22 mouse cellular contexts compared by ENCODE assay signal in the genomic region with DNA sequence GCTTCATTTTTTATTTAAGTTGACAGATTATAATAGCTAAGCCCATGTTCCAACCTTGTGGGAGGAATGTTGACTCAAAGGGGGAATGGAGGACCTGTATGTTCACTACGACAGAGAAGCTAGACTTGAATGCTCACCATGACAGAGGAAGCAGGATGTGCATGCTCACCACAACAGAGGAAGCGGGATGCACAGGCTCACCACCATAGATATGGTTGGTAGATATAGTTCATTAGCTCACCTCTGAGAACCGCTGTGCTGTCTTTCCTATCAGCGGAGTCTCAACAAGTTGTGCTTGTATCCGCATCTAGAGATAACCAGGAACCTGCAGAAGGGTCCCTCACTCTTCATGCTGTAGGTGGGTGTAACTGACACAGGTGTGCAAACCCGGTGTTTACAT.
DNase-seq lines count a peak whose midpoint lies in the region; ATAC-seq lines count a peak whose summit lies in the region.
"Had no signal": no experiment of that assay in that cellular context is flagged by ENCODE, and none has a peak within 500 bp of the region (broad histone marks: within the 10 kb centered on the region; RNA-seq: fewer than 3 reads in every experiment).

No protein-coding gene starts in this region.

- H3K36me3 ChIP-seq in heart, embryonic 16.5 days (ENCODE audit: control insufficient read depth, insufficient read depth), result no peaks in the 10 kb centered on the region
- no peaks in the 10 kb centered on the region for H3K36me3 ChIP-seq in intestine, embryonic 16.5 days (ENCODE audit: control insufficient read depth, insufficient read depth, low read length)
- H3K36me3 ChIP-seq: forebrain, embryonic 15.5 days had no signal

- no peak overlapping the region for H3K4me2 ChIP-seq in heart, embryonic 16.5 days (ENCODE audit: low read depth, low read length)
- no peak overlapping the region for H3K4me2 ChIP-seq in intestine, embryonic 16.5 days (ENCODE audit: low read depth, low read length)
- H3K4me2 ChIP-seq: forebrain, embryonic 15.5 days; heart, embryonic 11.5 days; hindbrain, embryonic 14.5 days had no signal

- 68% methylated on average over 6 of the region's 6 CpGs for WGBS in heart, embryonic 16.5 days
- WGBS in intestine, embryonic 16.5 days, result 87% methylated on average over 6 of the region's 6 CpGs

- no peaks in the 10 kb centered on the region for H3K4me1 ChIP-seq in heart, embryonic 16.5 days (ENCODE audit: control insufficient read depth, insufficient read depth, low read length)
- no peaks in the 10 kb centered on the region for H3K4me1 ChIP-seq in intestine, embryonic 16.5 days (ENCODE audit: control insufficient read depth, insufficient read depth, low read length)
- H3K4me1 ChIP-seq: forebrain, embryonic 15.5 days had no signal

- H3K9ac ChIP-seq in heart, embryonic 16.5 days (ENCODE audit: low read length), result no peak overlapping the region
- no peak overlapping the region for H3K9ac ChIP-seq in intestine, embryonic 16.5 days (ENCODE audit: low read depth, low read length)
- H3K9ac ChIP-seq: forebrain, embryonic 15.5 days; hindbrain, embryonic 14.5 days had no signal

- DNase-seq in heart, adult 18-20 months, result no peak
- peak; percentile 73 for DNase-seq in 416B (ENCODE audit: low read depth)
- no peak for DNase-seq in cerebellum, postnatal 36 days
- DNase-seq: adrenal gland, adult 2 months; adrenal gland, postnatal 14 days; cerebellum, adult 11 months; cerebellum, adult 2 months; cerebellum, adult 9-11 months; cerebellum, postnatal 25 days; gastrocnemius, postnatal 25 days; heart, postnatal 10 days; heart, postnatal 4 days had no signal

- H3K27ac ChIP-seq in heart, embryonic 16.5 days (ENCODE audit: low read length), result no peak overlapping the region
- no peak overlapping the region for H3K27ac ChIP-seq in intestine, embryonic 16.5 days (ENCODE audit: low read length)
- H3K27ac ChIP-seq: forebrain, embryonic 15.5 days; hindbrain, embryonic 14.5 days; hindbrain, postnatal 0 days had no signal

- H3K27me3 ChIP-seq in heart, embryonic 16.5 days (ENCODE audit: control insufficient read depth, insufficient read depth, low read length), result no peaks in the 10 kb centered on the region
- no peaks in the 10 kb centered on the region for H3K27me3 ChIP-seq in intestine, embryonic 16.5 days (replicated peaks; ENCODE audit: control insufficient read depth, insufficient read depth, low read length)
- H3K27me3 ChIP-seq: forebrain, embryonic 15.5 days had no signal

- H3K9me3 ChIP-seq in heart, embryonic 16.5 days (replicated peaks; ENCODE audit: control insufficient read depth, low read length), result no peaks in the 10 kb centered on the region
- no peaks in the 10 kb centered on the region for H3K9me3 ChIP-seq in intestine, embryonic 16.5 days (ENCODE audit: control insufficient read depth, low read length)
- H3K9me3 ChIP-seq: forebrain, embryonic 15.5 days had no signal

- 0 out of 2 replicates have a peak, but pooled peaks have one; percentile 28 for ATAC-seq in heart, embryonic 16.5 days (replicated peaks; ENCODE audit: extremely low read depth, insufficient read depth, low FRiP score)
- 0 out of 2 replicates have a peak, but pooled peaks have one; percentile 25 for ATAC-seq in erythroid progenitor cell, adult 5-6 weeks (replicated peaks; ENCODE audit: low FRiP score, poor library complexity, severe bottlenecking)
- ATAC-seq in megakaryocyte progenitor cell, adult 5-6 weeks (replicated peaks; ENCODE audit: poor library complexity), result 0 out of 2 replicates have a peak, but pooled peaks have one; percentile 14
- no peak for ATAC-seq in intestine, embryonic 16.5 days
- ATAC-seq: CD4-positive, CD25-positive, alpha-beta regulatory T cell, adult 4 months; forebrain, embryonic 15.5 days; hindbrain, postnatal 0 days; inflammation-experienced regulatory T-cells, adult 6 months had no signal

- no peak overlapping the region for H3K4me3 ChIP-seq in heart, embryonic 16.5 days (ENCODE audit: low read length)
- no peak overlapping the region for H3K4me3 ChIP-seq in intestine, embryonic 16.5 days (ENCODE audit: low read length)
- H3K4me3 ChIP-seq: forebrain, embryonic 15.5 days had no signal
